Comparison of ENCODE assay signal across 15 mouse cellular contexts in genomic region chr11:101359776-101360175, GRCm38 (mm10). TPM values are rescaled to one million over a fixed set of nuclear protein-coding genes. Genes with fewer than 3 reads are reported as not detected.
DNase-seq lines count a peak whose midpoint lies in the region; ATAC-seq lines count a peak whose summit lies in the region.
"Had no signal": no experiment of that assay in that cellular context is flagged by ENCODE, and none has a peak within 500 bp of the region (broad histone marks: within the 10 kb centered on the region; RNA-seq: fewer than 3 reads in every experiment).

No protein-coding gene starts in this region.

- H3K27ac ChIP-seq in kidney, embryonic 15.5 days: peak overlapping the region; percentile 64
- H3K27ac ChIP-seq in brown adipose tissue, adult 24 weeks (replicated peaks; ENCODE audit: low read depth, low read length): peak overlapping the region; percentile 49
- peak overlapping the region; percentile 70 for H3K27ac ChIP-seq in heart, embryonic 15.5 days
- H3K27ac ChIP-seq in midbrain, embryonic 10.5 days (replicated peaks): no peak overlapping the region
- H3K27ac ChIP-seq: limb, embryonic 10.5 days; stomach, embryonic 15.5 days had no signal

- no peaks in the 10 kb centered on the region for H3K9me3 ChIP-seq in kidney, embryonic 15.5 days (replicated peaks)
- H3K9me3 ChIP-seq in heart, embryonic 15.5 days (replicated peaks): no peaks in the 10 kb centered on the region
- H3K9me3 ChIP-seq in midbrain, embryonic 10.5 days (replicated peaks): no peaks in the 10 kb centered on the region
- H3K9me3 ChIP-seq: limb, embryonic 10.5 days; stomach, embryonic 15.5 days had no signal

- H3K9ac ChIP-seq in kidney, embryonic 15.5 days: no peak overlapping the region
- H3K9ac ChIP-seq in heart, embryonic 15.5 days: no peak overlapping the region
- H3K9ac ChIP-seq: lung, embryonic 14.5 days; stomach, embryonic 15.5 days had no signal

- H3K4me1 ChIP-seq in kidney, embryonic 15.5 days: peaks cover 32% of the 10 kb centered on the region
- peaks cover 16% of the 10 kb centered on the region; the same call in 1 of the 2 replicates for H3K4me1 ChIP-seq in brown adipose tissue, adult 24 weeks (ENCODE audit: control insufficient read depth, insufficient read depth, insufficient read length, low read length)
- peaks cover 20% of the 10 kb centered on the region for H3K4me1 ChIP-seq in heart, embryonic 15.5 days (replicated peaks)
- H3K4me1 ChIP-seq in midbrain, embryonic 10.5 days: 0 out of 2 replicates have a peak, but pooled peaks cover 3% of the 10 kb centered on the region
- H3K4me1 ChIP-seq: stomach, embryonic 15.5 days had no signal

- no peak for ATAC-seq in kidney, embryonic 15.5 days (replicated peaks; ENCODE audit: low FRiP score)
- no peak for ATAC-seq in heart, embryonic 15.5 days (replicated peaks; ENCODE audit: insufficient number of reproducible peaks, insufficient read depth, low FRiP score, low read depth)

- H3K4me3 ChIP-seq in kidney, embryonic 15.5 days (replicated peaks): no peak overlapping the region
- no peak overlapping the region for H3K4me3 ChIP-seq in brown adipose tissue, adult 24 weeks (ENCODE audit: insufficient read depth, low read depth, low read length)
- no peak overlapping the region for H3K4me3 ChIP-seq in heart, embryonic 15.5 days
- no peak overlapping the region for H3K4me3 ChIP-seq in midbrain, embryonic 10.5 days
- H3K4me3 ChIP-seq: limb, embryonic 10.5 days; myocyte; stomach, embryonic 15.5 days had no signal

- H3K4me2 ChIP-seq in kidney, embryonic 15.5 days: no peak overlapping the region
- H3K4me2 ChIP-seq in heart, embryonic 15.5 days: no peak overlapping the region
- H3K4me2 ChIP-seq: lung, embryonic 14.5 days; midbrain, embryonic 11.5 days; stomach, embryonic 15.5 days had no signal

- peak; percentile 46 for DNase-seq in adrenal gland, adult 8-10 months
- no peak for DNase-seq in adrenal gland, adult 18-20 months (ENCODE audit: low spot score in 2 of 2)
- DNase-seq in kidney, adult 9 months: no peak
- DNase-seq in right cerebral cortex, postnatal 25 days: no peak
- no peak for DNase-seq in midbrain, embryonic 10.5 days (ENCODE audit: low spot score)
- DNase-seq: cerebellum, adult 8-10 months; lung, embryonic 14.5 days had no signal

- H3K27me3 ChIP-seq in kidney, embryonic 15.5 days: no peaks in the 10 kb centered on the region
- H3K27me3 ChIP-seq in heart, embryonic 15.5 days: no peaks in the 10 kb centered on the region
- no peaks in the 10 kb centered on the region for H3K27me3 ChIP-seq in midbrain, embryonic 10.5 days (ENCODE audit: low read depth, poor library complexity, severe bottlenecking)
- H3K27me3 ChIP-seq: stomach, embryonic 15.5 days had no signal

- H3K36me3 ChIP-seq in kidney, embryonic 15.5 days: no peaks in the 10 kb centered on the region
- no peaks in the 10 kb centered on the region for H3K36me3 ChIP-seq in heart, embryonic 15.5 days
- H3K36me3 ChIP-seq in midbrain, embryonic 10.5 days: no peaks in the 10 kb centered on the region
- H3K36me3 ChIP-seq: limb, embryonic 10.5 days; stomach, embryonic 15.5 days had no signal

- 61% methylated on average over 9 of the region's 9 CpGs for WGBS in kidney, embryonic 15.5 days
- 61% methylated on average over 9 of the region's 9 CpGs for WGBS in heart, embryonic 15.5 days
- 79% methylated on average over 9 of the region's 9 CpGs for WGBS in midbrain, embryonic 10.5 days

RNA-seq across cellular contexts. Expression of gene G6pc, which starts 7.6 kb away (rescaled TPM):
- total RNA-seq in adrenal gland, adult 8-10 months (2022): 1 to 10 TPM; 2.7 to 5.1 (median 4.6) TPM
- total RNA-seq in adrenal gland, adult 18-20 months (2021): 10 to 100 TPM; 13.0 to 27.5 TPM
- polyA plus RNA-seq in kidney, embryonic 15.5 days (2015; fragmentation: Nextera tagmentation; extraction: Ambion mirVana): 1.1 and 1.2 TPM in 2 replicates
- not detected in 2 replicates for polyA plus RNA-seq in brown adipose tissue, adult 24 weeks (2012; ENCODE audit: insufficient read depth, insufficient read length, missing spikeins)
- not detected in 2 replicates for polyA plus RNA-seq in heart, embryonic 15.5 days (2015; fragmentation: Nextera tagmentation; extraction: Ambion mirVana)
- not detected in 2 replicates for polyA plus RNA-seq in midbrain, embryonic 10.5 days (2016; fragmentation: Nextera tagmentation; extraction: Ambion mirVana)
- total RNA-seq: heart, postnatal 14 days had no signal
- polyA plus RNA-seq: limb, embryonic 10.5 days; lung, embryonic 14.5 days; midbrain, embryonic 11.5 days; myocyte had no signal

RNA-seq across cellular contexts. Expression of gene Aoc3, which starts 29.4 kb away (rescaled TPM):
- total RNA-seq in adrenal gland, adult 8-10 months (2022): 100 to 1,000 TPM in 1 of 4 experiments, 10 to 100 TPM in 3; 22.9 to 107 (median 42.7) TPM
- 100 to 1,000 TPM in 1 of 2 experiments, 10 to 100 TPM in 1; 40.0 to 124 TPM for total RNA-seq in adrenal gland, adult 18-20 months (2021)
- 0.57 and 0.97 TPM in 2 replicates for polyA plus RNA-seq in kidney, embryonic 15.5 days (2015; fragmentation: Nextera tagmentation; extraction: Ambion mirVana)
- 156 and 209 TPM in 2 replicates for polyA plus RNA-seq in brown adipose tissue, adult 24 weeks (2012; ENCODE audit: insufficient read depth, insufficient read length, missing spikeins)
- polyA plus RNA-seq in heart, embryonic 15.5 days (2015; fragmentation: Nextera tagmentation; extraction: Ambion mirVana): 1.9 and 2.7 TPM in 2 replicates
- polyA plus RNA-seq in midbrain, embryonic 10.5 days (2016; fragmentation: Nextera tagmentation; extraction: Ambion mirVana): 0.04 TPM in 1 of 2 replicates, not detected in the other
- polyA plus RNA-seq: midbrain, embryonic 11.5 days had no signal

RNA-seq across cellular contexts. Expression of gene Aoc2, which starts 34.9 kb away (rescaled TPM):
- 1 to 10 TPM; 4.9 to 10.0 (median 6.8) TPM for total RNA-seq in adrenal gland, adult 8-10 months (2022)
- 1 to 10 TPM; 6.0 to 7.0 TPM for total RNA-seq in adrenal gland, adult 18-20 months (2021)
- polyA plus RNA-seq in kidney, embryonic 15.5 days (2015; fragmentation: Nextera tagmentation; extraction: Ambion mirVana): 1.7 and 2.0 TPM in 2 replicates
- polyA plus RNA-seq in brown adipose tissue, adult 24 weeks (2012; ENCODE audit: insufficient read depth, insufficient read length, missing spikeins): 0.55 TPM in 1 of 2 replicates, not detected in the other
- polyA plus RNA-seq in heart, embryonic 15.5 days (2015; fragmentation: Nextera tagmentation; extraction: Ambion mirVana): 0.43 and 0.95 TPM in 2 replicates
- polyA plus RNA-seq in midbrain, embryonic 10.5 days (2016; fragmentation: Nextera tagmentation; extraction: Ambion mirVana): 1.6 and 2.5 TPM in 2 replicates

RNA-seq across cellular contexts. Expression of gene Psme3, which starts 43.8 kb away (rescaled TPM):
- 100 to 1,000 TPM; 120 to 143 (median 125) TPM for total RNA-seq in adrenal gland, adult 8-10 months (2022)
- total RNA-seq in adrenal gland, adult 18-20 months (2021): 100 to 1,000 TPM; 139 to 164 TPM
- 153 and 156 TPM in 2 replicates for polyA plus RNA-seq in kidney, embryonic 15.5 days (2015; fragmentation: Nextera tagmentation; extraction: Ambion mirVana)
- polyA plus RNA-seq in brown adipose tissue, adult 24 weeks (2012; ENCODE audit: insufficient read depth, insufficient read length, missing spikeins): 58.0 and 79.6 TPM in 2 replicates
- 89.2 and 109 TPM in 2 replicates for polyA plus RNA-seq in heart, embryonic 15.5 days (2015; fragmentation: Nextera tagmentation; extraction: Ambion mirVana)
- polyA plus RNA-seq in midbrain, embryonic 10.5 days (2016; fragmentation: Nextera tagmentation; extraction: Ambion mirVana): 181 and 194 TPM in 2 replicates

RNA-seq across cellular contexts. Expression of gene Aarsd1, which starts 57.6 kb away (rescaled TPM):
- total RNA-seq in adrenal gland, adult 8-10 months (2022): 10 to 100 TPM; 33.7 to 41.1 (median 37.0) TPM
- 10 to 100 TPM; 29.1 to 38.1 TPM for total RNA-seq in adrenal gland, adult 18-20 months (2021)
- 83.0 and 87.2 TPM in 2 replicates for polyA plus RNA-seq in kidney, embryonic 15.5 days (2015; fragmentation: Nextera tagmentation; extraction: Ambion mirVana)
- 20.2 and 30.5 TPM in 2 replicates for polyA plus RNA-seq in brown adipose tissue, adult 24 weeks (2012; ENCODE audit: insufficient read depth, insufficient read length, missing spikeins)
- polyA plus RNA-seq in heart, embryonic 15.5 days (2015; fragmentation: Nextera tagmentation; extraction: Ambion mirVana): 36.9 and 42.7 TPM in 2 replicates
- polyA plus RNA-seq in midbrain, embryonic 10.5 days (2016; fragmentation: Nextera tagmentation; extraction: Ambion mirVana): 105 TPM in 2 replicates

Comparison
In these comparisons a context has a peak if more than half of its experiments do, and no peak if none do; other contexts are left out.
1. RNA of gene Aoc3, which starts 29.4 kb away (polyA plus RNA-seq): 156 to 209 TPM in brown adipose tissue, adult 24 weeks; 1.9 to 2.7 TPM in heart, embryonic 15.5 days, 0.57 to 0.97 TPM in kidney, embryonic 15.5 days and 0.04 TPM in midbrain, embryonic 10.5 days; every median in the first group is over 10 times any median in the second.